Mouse (Mus musculus): ENCODE data around the gene Cdan1.

GRCm38 (mm10) chr2:120850424-120851082, 625 bp upstream of the Cdan1 start, which contains the start of gene Ttbk2:
- peak; percentile 57; the same call in 1 of the 2 replicates for TF ChIP-seq CTCF (IDR thresholded peaks at IDR 0.05; ENCODE audit: borderline replicate concordance, control insufficient read depth, extremely low read depth, insufficient read depth, low read length, poor library complexity)
- peak; percentile 35; the same call in 1 of the 2 replicates for TF ChIP-seq POLR2A (IDR thresholded peaks at IDR 0.05; ENCODE audit: control insufficient read depth, extremely low read depth, insufficient read depth, low read length, poor library complexity)
